Mouse (Mus musculus) C2C12 (cell line): ENCODE measurements around the gene Aqp1. TPM values are rescaled to one million over a fixed set of nuclear protein-coding genes. Genes with fewer than 3 reads are reported as not detected.

Experiments used
- H3K27me3 ChIP-seq: one replicate; pipeline ENCODE4 v1.6.1; 2011; ENCODE audit not compliant: control insufficient read depth, insufficient read depth, insufficient read length
- H3K36me3 ChIP-seq: one replicate; pipeline ENCODE4 v1.6.1; 2011; ENCODE audit not compliant: control insufficient read depth, insufficient read depth
- H3K4me3 ChIP-seq: one replicate; pipeline ENCODE4 v1.5.1; 2011; ENCODE audit warnings: mild to moderate bottlenecking, control low read depth; ENCODE audit not compliant: poor library complexity, insufficient read depth, severe bottlenecking
- H3K79me2 ChIP-seq: one replicate; pipeline ENCODE4 v1.6.1; 2011; ENCODE audit not compliant: control insufficient read depth, insufficient read depth
- H3K79me3 ChIP-seq: one replicate; pipeline ENCODE4 v1.6.1; 2011; ENCODE audit warnings: low read depth, control low read depth
- H3ac ChIP-seq: one replicate; pipeline ENCODE3; 2011; ENCODE audit warnings: low read depth; ENCODE audit not compliant: control insufficient read depth, insufficient read length
- CEBPB ChIP-seq: IDR thresholded peaks from one replicate; pipeline ENCODE4 v1.6.1; 2011; ENCODE audit warnings: low read depth, mild to moderate bottlenecking, control low read depth, moderate library complexity
- CTCF ChIP-seq: IDR thresholded peaks from one replicate; pipeline ENCODE4 v1.5.1; 2011; ENCODE audit not compliant: control insufficient read depth, insufficient read depth, insufficient read length
- FOSL1 ChIP-seq: IDR thresholded peaks from one replicate; pipeline ENCODE4 v1.8.0; 2011; ENCODE audit warnings: mild to moderate bottlenecking, low read length; ENCODE audit not compliant: poor library complexity, insufficient read depth, severe bottlenecking
- MAX ChIP-seq: IDR thresholded peaks from one replicate; pipeline ENCODE4 v1.6.1; 2011; ENCODE audit warnings: mild to moderate bottlenecking, control low read depth
- MYOD1 ChIP-seq: IDR thresholded peaks from one replicate; pipeline ENCODE4 v1.6.1; 2011; ENCODE audit warnings: low read depth; ENCODE audit not compliant: control insufficient read depth, insufficient read length
- MYOG ChIP-seq: IDR thresholded peaks from one replicate; pipeline ENCODE4 v1.6.1; 2011; ENCODE audit not compliant: control insufficient read depth, insufficient read length; ENCODE audit errors: extremely low read depth
- USF1 ChIP-seq: IDR thresholded peaks from one replicate; pipeline ENCODE4 v1.6.1; 2011; ENCODE audit warnings: low read depth, mild to moderate bottlenecking, control low read depth, moderate library complexity
- polyA plus RNA-seq: library from polyadenylated mRNA; unstranded; fragments of >200 nt; fragmentation: generic; extraction: Trizol; gene quantifications from one replicate; pipeline ENCODE4 v1.2.1, GENCODE M21; 2012; ENCODE audit warnings: missing spikeins

The Aqp1 gene
- polyA plus RNA-seq, 1 experiment: 206 TPM

DNA sequence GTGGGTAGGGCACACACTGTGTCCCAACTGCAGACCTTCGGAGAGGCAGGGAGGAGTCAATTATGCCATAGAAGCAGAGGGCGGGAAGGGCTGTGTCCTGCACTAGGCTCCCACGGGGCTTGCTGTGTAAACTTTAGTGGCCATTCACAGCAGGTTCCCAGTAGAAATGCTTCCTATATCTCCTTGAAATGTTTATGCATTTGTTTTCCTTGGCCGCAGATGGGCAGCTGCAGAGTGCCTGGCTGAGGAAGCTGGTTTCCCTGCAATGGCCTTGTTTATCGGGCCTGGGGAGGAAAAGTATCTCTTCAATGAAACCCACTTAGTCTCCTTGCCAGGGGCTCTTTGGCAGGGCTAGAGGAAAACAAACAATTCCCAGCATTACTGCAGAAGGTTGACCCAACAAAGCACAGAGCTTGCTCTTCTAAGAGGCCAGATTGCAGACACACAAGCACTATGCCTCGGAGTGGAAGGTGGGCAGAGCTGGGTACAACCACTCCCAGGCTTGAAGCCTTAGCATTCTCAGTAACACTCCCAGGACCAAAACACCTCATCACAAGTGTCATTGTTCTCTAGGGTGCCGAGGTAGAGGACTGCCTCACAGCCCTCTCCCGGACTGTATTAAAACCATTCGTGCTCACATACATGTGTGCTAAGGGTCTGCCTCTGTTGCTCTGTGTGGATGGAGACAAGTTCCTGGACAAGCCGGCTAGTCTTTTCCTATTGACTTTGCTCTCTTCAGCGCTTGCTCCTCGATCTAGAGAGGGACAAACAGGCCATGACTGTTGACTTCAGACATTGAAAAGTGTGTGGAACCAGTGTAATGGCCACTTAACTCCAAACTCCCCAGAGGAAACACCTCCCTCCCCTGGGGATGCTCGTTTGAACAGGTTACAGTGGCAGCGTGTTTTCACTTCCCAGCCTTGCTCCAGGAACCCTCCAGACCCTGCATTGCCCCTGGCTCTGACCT, 16.4 kb upstream of the Aqp1 start:
- Histone ChIP-seq H3K27me3 (no peaks in the 10 kb centered on the region), H3K4me3 (no peak overlapping the region), H3K36me3 (no peaks in the 10 kb centered on the region), H3K79me2 (no peaks in the 10 kb centered on the region), H3ac (no peak overlapping the region), H3K79me3 (no peaks in the 10 kb centered on the region)
- TF ChIP-seq MYOD1 (no peak), CEBPB (no peak), USF1 (no peak), MYOG (no peak), MAX (no peak), CTCF (no peak), FOSL1 (no peak)

DNA sequence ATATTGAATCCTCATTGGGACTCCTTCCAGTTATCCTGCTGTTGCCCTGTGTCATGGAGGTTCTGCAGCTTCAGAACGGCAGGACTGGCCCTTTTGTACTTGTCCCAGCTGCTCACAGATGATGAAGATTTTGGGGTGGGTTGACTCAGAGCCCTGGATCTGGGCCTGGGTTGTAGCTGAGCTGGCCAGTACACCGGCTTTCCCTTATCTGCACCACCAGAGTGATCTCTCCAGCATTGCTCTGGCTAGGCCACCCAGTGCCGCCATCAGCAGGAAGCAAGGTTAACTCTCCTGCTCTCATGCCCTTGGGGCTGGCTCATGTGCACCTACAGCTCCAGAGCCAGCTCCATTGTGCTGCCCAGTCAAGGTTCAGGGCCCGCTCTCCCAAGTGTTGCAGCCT, 15.3 kb upstream of the Aqp1 start:
- Histone ChIP-seq H3K36me3 (no peaks in the 10 kb centered on the region), H3K4me3 (no peak overlapping the region), H3K27me3 (no peaks in the 10 kb centered on the region), H3K79me3 (no peaks in the 10 kb centered on the region), H3K79me2 (no peaks in the 10 kb centered on the region), H3ac (no peak overlapping the region)
- no peak for TF ChIP-seq CTCF
- TF ChIP-seq MYOD1: peak; percentile 2
- no peak for TF ChIP-seq USF1

- Histone ChIP-seq H3K27me3 (no peaks in the 10 kb centered on the region), H3K36me3 (no peaks in the 10 kb centered on the region), H3K4me3 (no peak overlapping the region), H3ac (no peak overlapping the region), H3K79me3 (no peaks in the 10 kb centered on the region), H3K79me2 (no peaks in the 10 kb centered on the region)
- TF ChIP-seq MAX (no peak), MYOD1 (no peak), CEBPB (no peak), FOSL1 (no peak), MYOG (no peak), USF1 (no peak), CTCF (no peak)
Observed at GRCm38 (mm10) chr6:55321518-55321917, 14.7 kb upstream of the Aqp1 start.

DNA sequence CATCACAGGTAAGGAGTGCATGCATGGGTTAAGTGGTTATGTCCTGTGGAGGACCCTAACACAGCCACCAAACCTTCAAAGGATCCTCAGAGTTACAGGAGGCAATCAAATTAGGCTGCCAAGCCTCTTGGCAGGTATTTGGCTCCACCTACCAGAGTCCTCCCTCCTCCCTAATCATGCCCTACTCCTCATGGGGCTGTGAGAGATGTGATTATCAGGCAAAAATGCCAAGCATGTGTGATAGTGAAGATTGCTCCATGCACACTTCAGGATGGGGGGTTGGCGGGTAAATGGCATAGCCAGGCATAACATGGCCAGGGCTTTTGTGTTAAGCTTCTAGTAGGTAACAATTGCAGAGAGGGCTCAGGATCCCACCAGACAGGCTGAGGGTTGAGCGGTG, 13.3 kb upstream of the Aqp1 start:
- TF ChIP-seq FOSL1 (no peak), USF1 (no peak), MAX (no peak), CTCF (no peak), MYOD1 (no peak), CEBPB (no peak), MYOG (no peak)
- Histone ChIP-seq H3K79me2 (no peaks in the 10 kb centered on the region), H3K27me3 (no peaks in the 10 kb centered on the region), H3K36me3 (no peaks in the 10 kb centered on the region), H3K4me3 (no peak overlapping the region), H3K79me3 (no peaks in the 10 kb centered on the region), H3ac (no peak overlapping the region)

DNA sequence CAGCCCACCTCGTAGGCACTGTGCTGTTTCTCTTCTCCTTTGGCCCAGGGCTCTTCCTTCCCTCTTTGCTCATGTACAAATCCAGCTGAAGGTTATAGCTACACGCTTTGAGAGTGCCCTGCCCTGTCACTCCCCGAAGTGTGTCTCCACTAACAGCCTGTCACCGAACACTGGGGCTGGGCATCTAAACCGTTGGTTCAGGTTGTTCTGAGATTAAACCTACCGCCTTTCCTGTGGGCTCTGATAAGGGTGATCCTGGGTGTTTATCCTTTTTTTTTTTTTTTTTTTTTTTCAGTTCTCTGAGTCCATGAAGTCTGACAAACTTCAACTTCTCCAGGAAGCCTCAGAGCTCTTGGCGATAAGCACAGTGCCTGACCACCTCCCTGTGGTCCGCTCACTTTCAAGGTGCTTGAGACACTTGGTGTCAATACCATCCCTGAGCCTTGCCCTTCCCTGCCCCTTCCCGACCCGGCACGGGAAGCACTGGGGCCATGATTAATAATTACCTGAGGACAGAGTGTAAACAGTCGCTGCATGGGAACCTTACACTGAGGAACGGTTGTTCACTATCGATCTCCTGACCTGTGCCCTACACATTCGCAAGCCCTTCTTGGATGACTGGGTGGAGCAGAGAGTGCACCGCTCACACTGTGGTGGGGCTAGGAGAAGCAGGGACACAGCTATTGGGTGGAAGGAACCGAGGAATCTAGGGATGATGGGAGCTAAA, 12.2 kb upstream of the Aqp1 start:
- H3K4me3 ChIP-seq: no peak overlapping the region
- H3K79me3 ChIP-seq: no peaks in the 10 kb centered on the region
- H3ac ChIP-seq: no peak overlapping the region
- no peaks in the 10 kb centered on the region for H3K27me3 ChIP-seq
- no peaks in the 10 kb centered on the region for H3K79me2 ChIP-seq
- TF ChIP-seq MAX: no peak
- no peak for TF ChIP-seq MYOG
- no peak for TF ChIP-seq FOSL1
- no peak for TF ChIP-seq CTCF
- no peak for TF ChIP-seq CEBPB
- H3K36me3 ChIP-seq: no peaks in the 10 kb centered on the region
